Mouse (Mus musculus): ENCODE results near the gene Apol6.

The Apol6 gene

DNA sequence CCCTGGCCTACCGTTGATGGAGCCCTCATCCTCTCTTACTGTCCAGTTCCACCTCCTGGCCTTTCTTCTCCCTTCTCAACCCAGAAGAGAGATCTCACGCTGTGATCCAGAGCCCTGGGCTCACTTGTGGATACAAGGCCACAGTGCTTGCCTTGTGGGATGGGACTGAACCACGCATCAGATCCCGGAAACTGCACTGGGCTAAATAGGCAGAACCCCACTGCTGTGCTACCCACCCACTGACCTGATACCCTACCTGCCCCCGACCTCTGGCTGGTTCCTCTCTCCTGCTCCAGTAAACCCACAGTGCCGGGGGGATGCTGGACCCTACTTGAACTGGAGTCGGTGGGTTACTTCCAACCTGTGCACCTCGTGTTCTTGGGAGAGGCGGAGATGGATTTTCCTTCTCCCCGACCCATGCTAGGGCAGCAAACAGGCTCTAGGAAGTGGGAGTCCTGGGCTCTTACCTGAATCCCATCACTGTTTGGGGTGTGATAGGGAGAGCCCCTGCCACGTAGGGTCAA, 26.3 kb downstream of the Apol6 start:
- no peak for DNase-seq (ENCODE audit: low spot score)

DNA sequence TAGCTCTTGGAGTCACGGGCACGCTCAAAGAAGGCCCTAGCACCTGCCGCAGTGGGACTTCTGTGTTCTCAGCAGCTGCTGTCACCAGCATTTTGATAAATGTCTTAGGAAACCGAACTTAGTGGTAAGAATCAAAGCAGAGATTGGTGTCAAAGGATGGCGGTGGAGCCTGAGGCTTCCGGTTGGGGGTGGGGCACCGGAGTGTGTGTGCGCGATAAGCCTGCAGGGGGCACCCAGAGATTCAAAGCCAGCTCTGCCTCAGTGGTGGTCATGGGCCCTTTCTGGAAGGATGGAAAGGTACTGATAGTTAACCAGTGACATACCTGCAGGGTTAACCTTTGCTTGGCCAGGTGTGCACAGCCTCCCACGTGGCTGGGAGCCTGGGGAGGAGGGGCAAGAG, 27.0 kb downstream of the Apol6 start:
- DNase-seq (ENCODE audit: low spot score) = peak; percentile 56

- DNase-seq (ENCODE audit: low spot score) = no peak
These were observed 28.1 kb downstream of the Apol6 start for GRCm38 (mm10) chr15:77072556-77073163.

DNA sequence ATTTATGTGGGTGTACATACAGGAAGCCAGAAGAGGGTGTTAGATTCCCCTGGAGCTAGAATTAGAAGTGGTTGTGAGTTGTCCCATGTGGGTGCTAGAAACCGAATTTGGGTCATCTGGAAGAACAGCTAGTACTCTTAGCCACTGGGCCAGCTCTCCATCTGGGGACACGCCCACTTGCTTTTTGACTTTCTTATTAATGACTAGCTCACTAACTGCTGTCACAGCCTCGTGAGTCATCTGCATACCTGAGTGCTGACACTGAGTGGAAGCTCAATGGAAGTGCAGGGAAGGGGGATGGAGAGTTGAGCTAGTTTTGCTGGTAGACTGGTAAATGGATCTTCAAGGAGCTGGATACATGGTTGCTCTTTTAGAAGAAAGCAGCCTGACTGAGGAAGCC, 32.0 kb downstream of the Apol6 start:
- no peak for DNase-seq (ENCODE audit: low spot score)

DNA sequence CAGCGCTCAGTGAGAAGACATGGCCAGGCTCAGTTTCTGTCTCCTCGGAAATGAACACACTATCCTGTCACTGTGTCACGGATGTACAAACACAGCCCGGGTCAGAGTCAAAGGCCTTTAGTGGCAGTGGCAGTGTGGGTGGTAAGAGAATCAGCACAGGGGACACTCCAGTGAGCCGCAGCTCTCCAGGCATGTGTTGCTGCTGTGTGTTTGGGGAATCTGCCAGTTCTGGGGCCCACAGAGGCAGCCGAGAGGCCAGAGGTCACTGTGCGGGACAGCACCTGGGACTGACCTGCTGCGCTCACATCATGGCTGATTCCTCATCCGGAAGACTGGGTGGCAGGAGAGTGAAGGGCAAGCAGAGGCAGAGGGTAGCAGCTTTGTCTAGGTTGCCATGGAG, 33.4 kb downstream of the Apol6 start:
- no peak for DNase-seq (ENCODE audit: low spot score)

GRCm38 (mm10) chr15:77078786-77079185, 34.3 kb downstream of the Apol6 start:
- no peak for DNase-seq (ENCODE audit: low spot score)

GRCm38 (mm10) chr15:77079256-77079822, 34.8 kb downstream of the Apol6 start:
- DNase-seq (ENCODE audit: low spot score) = no peak

DNA sequence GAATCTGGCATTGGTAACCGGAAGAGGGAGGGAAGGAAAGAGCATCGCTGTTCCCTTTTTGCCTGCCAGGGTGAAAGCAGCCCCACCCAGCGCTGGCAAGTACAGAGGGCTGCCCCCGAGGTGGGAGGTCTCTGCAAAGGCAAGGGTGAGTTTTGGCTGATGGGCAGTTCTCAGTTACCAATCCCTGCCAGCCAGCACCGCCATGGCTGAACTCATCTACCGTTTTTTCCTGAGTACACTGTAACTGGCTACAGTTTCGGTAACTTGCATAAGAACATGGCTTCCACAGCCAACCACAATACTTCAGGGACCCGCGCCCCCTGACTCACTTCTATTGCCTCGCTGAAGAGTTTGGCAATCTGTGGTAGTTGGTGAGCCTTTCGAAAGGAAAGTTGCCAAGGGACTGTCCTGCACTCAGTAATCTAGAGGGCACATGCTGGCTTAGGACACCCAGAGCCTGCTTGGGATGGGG, 35.4 kb downstream of the Apol6 start:
- DNase-seq (ENCODE audit: low spot score) = no peak

- no peak for DNase-seq (ENCODE audit: low spot score)
These were observed 36.2 kb downstream of the Apol6 start for GRCm38 (mm10) chr15:77080684-77081254.

- no peak for DNase-seq (ENCODE audit: low spot score)
These were observed 36.9 kb downstream of the Apol6 start for GRCm38 (mm10) chr15:77081454-77081853.

DNA sequence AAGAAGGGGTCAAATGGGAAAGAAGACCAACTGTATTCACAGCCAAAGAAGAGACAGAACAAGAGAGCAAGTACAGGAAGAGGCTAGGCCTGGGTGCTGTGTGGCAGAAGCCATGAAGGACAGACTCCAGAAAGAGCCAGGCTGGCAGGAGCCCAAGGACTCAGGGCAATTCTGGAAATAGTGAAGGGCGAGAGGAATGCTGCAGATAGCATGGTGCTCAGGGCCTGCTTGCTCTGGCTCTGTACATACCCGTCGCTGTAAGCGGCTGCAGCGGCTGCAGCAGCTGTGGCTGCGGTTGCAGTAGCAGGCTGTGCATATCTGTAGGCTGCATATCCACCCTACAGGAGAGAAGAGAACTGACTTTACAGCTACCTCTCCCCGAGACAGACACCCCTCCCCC, 41.3 kb downstream of the Apol6 start:
- DNase-seq (ENCODE audit: low spot score) = no peak

- no peak for DNase-seq (ENCODE audit: low spot score)
These were observed 42.0 kb downstream of the Apol6 start for GRCm38 (mm10) chr15:77086488-77086887.

GRCm38 (mm10) chr15:77089249-77089648, 44.7 kb downstream of the Apol6 start:
- DNase-seq (ENCODE audit: low spot score) = no peak

- no peak for DNase-seq (ENCODE audit: low spot score)
These were observed 46.0 kb downstream of the Apol6 start for GRCm38 (mm10) chr15:77090531-77090930.

GRCm38 (mm10) chr15:77091394-77091793, 46.9 kb downstream of the Apol6 start:
- DNase-seq (ENCODE audit: low spot score) = no peak

GRCm38 (mm10) chr15:77094431-77094830, 49.9 kb downstream of the Apol6 start:
- no peak for DNase-seq (ENCODE audit: low spot score)

GRCm38 (mm10) chr15:77095216-77095615, 50.7 kb downstream of the Apol6 start:
- DNase-seq (ENCODE audit: low spot score) = no peak

- DNase-seq (ENCODE audit: low spot score) = no peak
These were observed 52.8 kb downstream of the Apol6 start for GRCm38 (mm10) chr15:77097358-77097757.

- no peak for DNase-seq (ENCODE audit: low spot score)
These were observed 55.2 kb downstream of the Apol6 start for GRCm38 (mm10) chr15:77099756-77100155.

- no peak for DNase-seq (ENCODE audit: low spot score)
These were observed 58.2 kb downstream of the Apol6 start for GRCm38 (mm10) chr15:77102685-77103084.

- no peak for DNase-seq (ENCODE audit: low spot score)
These were observed 60.0 kb downstream of the Apol6 start for GRCm38 (mm10) chr15:77104349-77105158.

GRCm38 (mm10) chr15:77105273-77105672, 60.7 kb downstream of the Apol6 start:
- no peak for DNase-seq (ENCODE audit: low spot score)
